Mouse (Mus musculus) activated CD4-positive, CD25-positive, alpha-beta regulatory T cell, adult 4 months (primary cell): ENCODE data around the gene Tent2. TPM values are rescaled to one million over a fixed set of nuclear protein-coding genes. Genes with fewer than 3 reads are reported as not detected.
"Not testable (repeated sequence)": the region's sequence is repeated elsewhere in the genome, so short reads cannot be mapped to it uniquely, and the experiment has no call there.

ENCODE experiments used
- ATAC-seq: one replicate; pipeline ENCODE4 v1.8.0; 2017
- polyA plus RNA-seq, 2 experiments: library from polyadenylated mRNA; unstranded; fragments of 100-300 nt; shearing (Covaris generic); gene quantifications; one replicate each; pipeline ENCODE4 v1.2.1; 2017

Tent2 gene
- polyA plus RNA-seq = 10 to 100 TPM; 11.5 to 16.1 TPM

DNA sequence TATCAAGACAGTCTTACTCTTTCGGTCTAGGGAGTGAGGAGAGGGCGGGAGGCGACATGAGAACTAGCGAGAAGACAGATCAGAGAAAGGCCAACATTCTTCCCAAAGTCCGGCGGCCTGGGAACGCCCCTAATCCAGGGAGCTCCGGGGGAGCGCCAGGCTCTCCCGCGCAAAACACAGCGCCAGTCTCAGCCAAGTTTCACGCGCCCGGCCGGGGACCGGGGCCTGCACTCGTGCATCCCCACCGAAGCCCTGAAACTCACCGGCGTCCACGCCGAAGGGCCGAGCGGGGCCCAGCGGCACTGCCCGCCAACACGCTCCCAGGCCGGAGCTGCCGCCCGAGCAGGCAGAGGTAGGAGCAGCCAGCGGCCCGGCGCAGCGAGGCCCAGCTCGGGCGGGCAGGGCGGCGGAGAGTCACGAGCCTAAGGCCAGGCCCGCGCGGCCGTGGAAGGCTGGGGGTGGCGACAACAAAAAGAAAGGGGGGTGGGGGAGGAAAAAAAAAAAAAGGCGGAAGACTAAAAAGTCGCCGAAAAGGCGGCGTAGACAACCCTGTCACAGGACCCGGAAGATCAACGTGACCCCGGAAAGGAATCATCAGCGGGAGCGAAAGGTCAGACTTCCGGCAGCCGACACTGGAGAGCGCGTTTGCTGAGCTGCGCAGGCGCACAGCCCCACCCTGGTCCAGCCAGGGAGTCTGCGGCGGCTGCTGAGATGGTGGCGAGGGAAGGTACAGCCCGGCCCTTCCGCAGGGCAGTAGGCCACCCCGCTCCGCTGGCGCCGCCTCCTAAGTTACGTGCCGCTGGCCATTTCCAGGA, at the start of gene Tent2:
TSS of gene Tent2 (minus strand) at position 555 of the 815 bp plus-strand sequence.
- peak; percentile 96 for ATAC-seq

GRCm38 (mm10) chr13:93241180-93241579, 49.0 kb upstream of the Tent2 start:
- no peak for ATAC-seq

DNA sequence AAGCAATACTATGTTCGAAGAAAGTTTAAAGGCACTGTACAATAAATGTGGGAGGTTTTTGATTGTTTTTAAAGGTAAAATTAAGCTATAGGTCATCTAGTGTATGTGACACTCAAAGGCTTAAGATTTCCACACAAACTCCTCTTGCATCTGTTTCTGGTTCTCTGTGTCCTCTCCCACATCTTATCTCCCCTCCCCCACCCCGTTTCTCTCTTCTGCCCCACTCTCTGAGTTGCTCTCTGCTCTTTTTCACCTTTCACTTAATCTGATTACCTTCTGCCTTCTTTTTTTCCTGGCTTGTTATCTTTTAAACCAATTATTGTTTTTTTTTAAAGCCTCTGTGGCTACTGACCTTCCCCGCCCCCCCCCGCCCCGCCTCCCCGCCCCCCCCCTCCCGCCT, 47.4 kb upstream of the Tent2 start:
- no peak for ATAC-seq

DNA sequence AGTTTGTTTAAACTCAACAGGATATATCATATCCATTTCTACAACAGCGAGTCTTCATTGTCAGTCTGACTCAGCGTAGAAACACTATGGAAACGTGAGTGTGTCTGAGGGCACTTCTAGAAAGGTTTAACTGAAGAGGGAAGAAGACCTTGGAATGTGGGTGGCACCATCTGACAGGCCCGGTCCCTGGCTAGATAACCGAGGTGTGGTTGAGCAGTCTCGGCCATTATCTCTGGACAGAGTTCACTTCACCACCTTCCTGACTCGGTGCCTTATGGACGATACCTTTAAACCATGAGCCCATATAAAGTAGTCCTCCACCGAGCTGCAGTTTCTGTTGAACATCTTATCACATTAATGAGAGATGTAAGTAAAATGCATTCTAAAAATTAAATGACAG, 46.9 kb upstream of the Tent2 start:
- no peak for ATAC-seq

GRCm38 (mm10) chr13:93237677-93238398, 45.7 kb upstream of the Tent2 start:
- no peak for ATAC-seq

DNA sequence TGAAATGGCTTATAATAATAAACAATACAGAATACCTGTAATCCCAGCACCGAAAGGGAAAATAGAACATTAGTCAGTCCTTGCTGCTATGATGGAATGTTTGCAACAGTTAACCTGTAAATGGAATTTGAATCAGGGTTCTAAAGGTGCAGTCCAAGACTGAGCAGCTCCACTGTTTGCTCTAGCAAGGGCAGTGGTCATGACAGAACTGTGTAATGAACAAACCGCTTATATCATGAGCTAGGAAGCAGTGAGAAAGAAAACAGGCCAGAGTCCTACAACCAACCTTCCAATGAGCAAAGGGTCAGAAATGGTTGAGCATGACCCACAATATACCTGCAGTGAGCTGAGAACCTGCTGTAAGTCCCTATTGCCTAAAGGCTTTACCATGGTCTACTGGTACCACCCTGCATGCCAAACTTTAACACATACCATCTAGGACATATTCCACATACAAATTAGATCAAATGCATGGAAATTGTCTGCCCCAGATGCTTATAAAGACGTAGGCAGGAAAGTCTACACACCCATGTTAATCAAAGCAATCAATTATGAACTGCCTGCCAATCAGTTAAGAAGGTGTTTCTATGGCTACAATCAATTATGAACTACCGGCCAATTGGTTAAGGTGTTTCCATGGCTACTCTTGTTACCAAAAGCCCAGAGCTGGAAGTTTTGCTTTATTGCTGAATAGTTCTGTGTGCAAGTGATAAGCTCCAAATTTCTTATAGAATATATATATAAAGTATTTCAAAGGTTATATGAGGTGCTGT, 42.3 kb upstream of the Tent2 start:
- ATAC-seq = no peak

DNA sequence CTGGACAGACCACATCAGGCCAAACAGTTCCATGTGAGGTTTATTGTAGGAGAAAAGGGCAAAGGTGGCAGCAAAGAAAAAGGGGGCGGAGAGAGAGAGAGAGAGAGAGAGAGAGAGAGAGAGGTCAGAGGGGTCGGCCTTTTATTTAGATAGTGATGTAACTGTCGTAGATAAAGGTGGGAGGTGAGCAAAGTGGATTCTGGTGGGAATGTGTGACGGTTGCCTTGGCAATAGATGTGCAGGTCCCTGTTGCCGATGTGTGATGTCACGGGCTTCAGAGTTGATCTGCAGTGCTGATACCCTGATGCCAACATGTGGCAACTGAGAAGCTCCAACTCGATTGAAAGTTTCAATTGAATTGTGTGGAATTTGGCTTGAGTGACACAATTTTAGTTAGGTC, 40.1 kb upstream of the Tent2 start:
- no peak for ATAC-seq

GRCm38 (mm10) chr13:93231016-93231415, 38.8 kb upstream of the Tent2 start:
- no peak for ATAC-seq

GRCm38 (mm10) chr13:93211741-93212140, 19.6 kb upstream of the Tent2 start:
- ATAC-seq = no peak

- ATAC-seq = no peak
These were observed 451 bp upstream of the Tent2 start for GRCm38 (mm10) chr13:93192646-93193026.

DNA sequence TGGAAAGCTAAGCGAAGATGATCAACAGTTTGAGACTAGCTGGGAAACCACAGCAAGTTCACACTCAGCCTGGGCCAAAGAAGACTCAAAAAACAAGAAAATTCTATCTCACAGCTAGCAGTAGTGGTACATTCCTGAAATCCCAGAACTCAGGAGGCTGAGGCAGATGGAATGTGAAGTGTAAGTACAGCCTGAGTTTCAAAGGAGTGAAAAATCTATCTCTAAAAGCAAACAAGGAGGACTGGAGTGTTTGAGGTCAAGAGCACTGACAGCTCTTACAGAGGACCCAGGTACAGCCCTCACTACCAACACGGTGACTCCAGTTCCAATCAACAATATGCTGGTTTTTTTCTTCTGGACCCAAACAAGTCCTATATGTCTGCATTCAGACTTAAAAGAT, 2.8 kb downstream of the Tent2 start:
- ATAC-seq = no peak

DNA sequence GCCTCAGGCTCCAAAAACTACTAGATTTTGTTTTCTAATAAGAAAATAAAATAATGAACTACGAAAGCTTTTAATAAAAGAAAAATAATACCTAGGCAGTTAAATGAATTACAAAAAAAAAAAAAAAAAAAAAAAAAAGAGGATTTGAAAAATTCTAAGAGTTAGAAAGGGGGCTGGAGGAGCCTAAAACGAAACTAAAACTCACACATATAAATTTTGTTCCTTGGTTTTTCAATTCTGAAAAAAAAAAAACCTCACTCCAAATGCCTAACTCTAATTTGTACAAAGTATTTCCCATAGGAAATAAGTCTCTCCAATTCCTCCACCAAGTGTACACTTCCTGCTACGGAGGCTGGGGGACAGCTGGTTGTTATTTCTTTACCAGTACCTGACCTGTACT, 3.4 kb downstream of the Tent2 start:
- no peak for ATAC-seq

DNA sequence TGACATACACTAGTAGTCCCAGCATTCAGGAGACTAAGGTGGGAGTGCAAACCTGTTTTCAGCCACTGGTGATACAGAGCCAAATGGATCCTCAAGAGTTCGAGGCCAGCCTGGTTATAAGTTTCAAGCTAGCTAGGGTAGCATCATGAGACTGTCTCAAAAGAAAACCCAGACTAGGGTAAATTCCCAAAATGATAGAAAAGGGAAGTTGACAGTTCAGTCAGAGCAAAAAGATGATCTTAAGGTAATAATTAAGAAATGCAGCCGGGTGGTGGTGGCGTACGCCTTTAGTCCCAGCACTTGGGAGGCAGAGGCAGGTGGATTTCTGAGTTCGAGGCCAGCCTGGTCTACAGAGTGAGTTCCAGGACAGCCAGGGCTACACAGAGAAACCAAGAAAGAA, 4.4 kb downstream of the Tent2 start:
- not testable (repeated sequence) for ATAC-seq

GRCm38 (mm10) chr13:93180351-93180750, 11.8 kb downstream of the Tent2 start:
- ATAC-seq = no peak

GRCm38 (mm10) chr13:93179522-93179921, 12.7 kb downstream of the Tent2 start:
- ATAC-seq = no peak

DNA sequence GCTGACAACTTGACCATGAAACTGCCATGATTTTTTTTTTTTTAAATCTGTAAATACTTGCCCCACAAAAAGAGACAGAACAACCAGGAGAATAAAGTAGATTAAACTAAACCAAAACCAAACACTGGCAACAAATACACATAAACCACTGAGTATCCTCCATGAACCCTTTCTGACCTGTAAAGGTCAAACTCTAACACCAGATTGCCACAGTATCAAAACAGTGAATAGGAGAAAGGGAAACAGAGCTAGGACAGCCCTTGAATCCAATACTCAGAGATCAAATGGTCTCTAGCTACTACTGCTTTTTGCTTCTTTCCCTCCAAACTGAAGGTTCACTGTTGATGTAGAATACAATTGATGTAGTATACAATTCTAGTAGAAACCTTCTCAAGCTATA, 14.6 kb downstream of the Tent2 start:
- peak; percentile 28 for ATAC-seq

DNA sequence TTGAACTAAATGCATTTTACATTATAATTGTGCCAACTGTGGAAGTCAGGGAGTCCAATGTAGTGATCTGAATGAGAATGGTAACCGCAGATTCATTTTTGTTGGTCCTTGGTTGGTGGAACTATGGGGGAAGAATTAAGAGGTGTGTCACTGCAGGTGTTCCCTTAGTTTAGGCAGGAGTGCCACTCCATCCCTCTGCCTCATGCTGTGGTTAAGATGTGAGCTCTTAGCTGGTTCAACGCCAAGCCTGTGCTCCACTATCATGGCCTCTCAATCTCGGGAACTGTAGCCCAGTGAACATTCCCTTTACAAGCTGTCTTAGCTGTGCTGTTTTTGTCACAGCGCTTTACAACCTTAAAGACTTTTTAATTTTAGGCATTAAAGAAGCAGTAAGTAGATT, 28.9 kb downstream of the Tent2 start:
- ATAC-seq = no peak

DNA sequence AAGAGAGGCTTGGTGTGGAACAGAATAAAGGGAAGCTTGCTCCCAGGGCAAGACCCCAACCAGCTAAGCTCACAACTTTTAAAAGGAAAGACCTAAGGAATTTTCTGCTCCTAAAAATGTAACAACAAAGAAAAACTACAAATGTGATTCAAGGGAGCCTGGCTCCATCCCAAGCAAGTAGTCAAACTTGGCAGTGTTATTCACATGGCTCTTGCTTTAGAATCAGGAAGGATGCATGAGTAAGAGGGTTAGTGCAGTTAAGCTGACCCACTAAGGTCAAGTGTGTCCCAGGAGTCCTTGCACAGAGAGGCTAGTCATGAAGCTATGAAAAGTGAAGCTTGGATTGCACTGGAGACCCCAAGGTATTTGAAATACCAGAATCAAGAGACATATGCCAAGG, 29.7 kb downstream of the Tent2 start:
- no peak for ATAC-seq

DNA sequence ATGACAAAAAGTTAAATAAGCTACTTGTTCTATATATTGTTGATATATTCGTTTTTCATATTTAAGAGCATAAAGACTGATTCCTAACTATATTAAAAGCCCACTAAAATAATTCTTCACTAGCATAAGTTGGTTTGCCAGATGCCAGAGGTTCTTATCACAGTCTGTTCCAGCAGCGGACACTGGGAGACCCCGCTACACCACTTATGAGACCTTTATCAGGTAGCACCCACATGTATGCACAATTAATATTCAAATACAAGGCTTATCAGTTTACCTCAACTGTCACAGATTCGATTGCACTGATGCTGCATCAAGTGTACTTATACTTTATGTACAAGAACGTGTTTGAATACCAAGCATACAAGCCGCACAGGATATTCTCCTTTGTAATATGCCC, 33.9 kb downstream of the Tent2 start:
- no peak for ATAC-seq

DNA sequence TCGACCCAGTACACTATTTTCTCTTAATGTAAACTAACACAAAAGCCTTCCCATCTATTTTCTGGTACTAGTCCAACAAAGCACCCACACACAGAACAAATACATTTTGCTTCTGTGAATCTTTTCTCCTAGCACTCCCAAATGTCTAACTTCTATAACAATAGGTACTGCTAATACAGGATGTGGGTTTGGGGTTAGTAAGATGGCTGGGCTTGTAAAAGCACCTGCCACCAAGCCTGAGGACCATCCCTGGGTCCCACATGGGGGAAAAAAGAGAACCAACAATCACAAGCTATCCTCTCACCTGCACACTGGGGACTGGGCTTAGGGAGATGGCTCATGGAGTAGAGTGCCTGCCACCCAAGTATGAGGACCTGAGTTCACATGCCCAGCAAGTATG, 38.9 kb downstream of the Tent2 start:
- ATAC-seq = peak; percentile 88

GRCm38 (mm10) chr13:93144336-93145167, 47.6 kb downstream of the Tent2 start, which contains the start of gene Cmya5:
Gene Cmya5 (minus strand): TSS chr13:93144724.
- ATAC-seq = peak; percentile 62

DNA sequence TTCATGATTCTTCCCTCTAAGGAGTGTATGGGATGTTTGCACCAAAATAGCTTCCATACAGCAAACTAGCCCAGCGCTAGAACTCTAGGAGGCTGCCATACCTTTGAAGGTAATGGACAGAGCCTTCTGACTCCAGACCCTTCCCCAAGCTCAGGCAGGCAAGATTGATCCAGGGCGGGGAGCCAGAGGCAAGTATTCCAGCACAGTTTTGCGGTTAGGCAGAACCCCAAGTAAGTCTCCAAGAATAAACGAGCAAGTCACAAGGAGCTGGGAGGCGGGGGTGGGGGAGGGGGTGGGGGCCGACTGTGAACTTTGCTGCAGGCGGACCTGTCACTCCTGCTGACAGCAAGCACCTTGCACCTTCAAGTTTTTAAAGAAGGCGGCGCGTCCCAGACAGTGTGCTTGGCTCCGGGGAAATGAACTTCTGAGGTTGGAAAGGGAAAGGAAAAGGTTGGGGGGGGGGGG, 48.3 kb downstream of the Tent2 start:
- no peak for ATAC-seq
